Mouse (Mus musculus) thymus, postnatal 36 days (tissue): ENCODE data around the gene Fgfr2.

Source experiments
- DNase-seq, 2 experiments: peaks; one replicate each; pipeline ENCODE4 v3.0.0; 2022; ENCODE audit warnings: mixed read lengths in 2 of 2

Fgfr2 gene

GRCm38 (mm10) chr7:132276287-132276686 lies 846.9 kb downstream of the Fgfr2 start:
- DNase-seq = no peak

DNA sequence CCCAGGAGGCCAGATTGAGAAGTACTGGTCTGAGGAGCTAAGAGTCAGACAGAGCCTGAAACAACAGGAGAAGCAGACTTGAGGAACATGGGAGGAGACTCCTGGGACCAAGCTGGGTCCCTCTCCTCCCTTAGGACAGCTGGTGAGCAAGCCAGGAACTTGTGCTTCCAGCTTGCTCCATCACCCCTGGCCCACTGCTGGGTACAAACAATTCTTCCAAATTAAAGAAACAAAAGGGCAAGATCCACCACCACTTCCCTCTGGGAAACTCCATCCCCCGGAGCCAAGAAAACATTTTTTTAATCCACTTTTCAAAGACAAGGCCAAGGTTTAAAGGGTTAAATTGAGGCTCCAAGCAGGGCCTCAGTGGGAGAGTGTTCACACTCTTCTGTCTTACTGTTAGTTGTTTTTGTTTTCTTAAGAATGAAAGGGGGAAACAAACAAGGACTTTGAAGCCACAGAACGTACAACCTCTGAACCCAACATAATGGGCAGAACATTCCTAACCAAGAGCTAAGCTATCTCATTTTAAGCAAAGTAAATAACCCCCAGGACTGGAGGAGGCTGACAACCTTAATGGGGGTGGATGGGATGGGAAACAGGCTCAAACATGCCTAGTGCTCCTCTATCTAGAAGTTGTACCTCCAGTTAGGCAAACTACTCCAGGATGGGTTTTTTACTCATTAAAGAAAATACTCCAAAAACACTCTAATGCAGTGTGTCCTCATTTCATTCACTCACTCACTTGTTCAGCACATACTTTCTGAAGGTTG lies 849.2 kb downstream of the Fgfr2 start:
- no peak for DNase-seq

DNA sequence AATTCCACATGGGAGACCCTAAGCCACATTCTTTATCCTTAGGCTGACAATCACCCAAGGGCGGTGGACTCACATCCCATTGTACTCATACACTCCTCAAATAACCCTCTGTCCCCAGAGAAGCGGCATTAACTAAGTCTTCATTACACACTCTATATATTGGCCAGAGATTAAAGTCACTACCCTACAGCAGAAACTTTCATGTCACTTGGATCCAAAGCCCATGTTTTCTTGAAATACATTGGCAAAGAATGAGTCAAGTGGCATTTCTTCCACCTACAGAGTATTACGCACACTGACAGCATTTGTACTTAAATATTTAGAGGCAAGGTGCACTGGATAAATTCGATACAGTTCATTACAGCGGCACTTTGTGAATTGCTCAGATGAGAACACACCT lies 850.2 kb downstream of the Fgfr2 start:
- no peak for DNase-seq

- DNase-seq = no peak
These were observed 852.8 kb downstream of the Fgfr2 start for GRCm38 (mm10) chr7:132270364-132270763.

GRCm38 (mm10) chr7:132269661-132270060 lies 853.5 kb downstream of the Fgfr2 start:
- no peak for DNase-seq

- no peak for DNase-seq
These were observed 855.2 kb downstream of the Fgfr2 start for GRCm38 (mm10) chr7:132267721-132268498.

DNA sequence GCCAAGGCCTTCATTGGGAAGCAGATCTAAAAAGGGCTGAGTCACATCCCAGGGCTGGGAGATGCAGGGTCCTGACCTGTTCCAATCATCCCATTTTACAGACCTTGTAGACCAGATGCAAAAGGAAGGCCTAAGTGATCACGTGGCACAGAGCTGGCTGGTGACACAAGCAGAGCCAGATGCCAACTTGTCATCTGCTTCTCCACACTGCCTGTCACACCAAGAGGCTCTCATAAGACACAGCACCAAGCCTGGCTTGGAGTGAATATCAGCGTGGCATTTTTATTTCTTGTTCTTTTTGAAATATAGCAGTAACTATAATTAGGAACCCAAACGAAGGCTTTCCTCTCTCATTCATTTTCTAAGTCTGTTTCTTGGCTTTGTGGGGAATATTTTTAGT lies 858.4 kb downstream of the Fgfr2 start:
- no peak for DNase-seq

DNA sequence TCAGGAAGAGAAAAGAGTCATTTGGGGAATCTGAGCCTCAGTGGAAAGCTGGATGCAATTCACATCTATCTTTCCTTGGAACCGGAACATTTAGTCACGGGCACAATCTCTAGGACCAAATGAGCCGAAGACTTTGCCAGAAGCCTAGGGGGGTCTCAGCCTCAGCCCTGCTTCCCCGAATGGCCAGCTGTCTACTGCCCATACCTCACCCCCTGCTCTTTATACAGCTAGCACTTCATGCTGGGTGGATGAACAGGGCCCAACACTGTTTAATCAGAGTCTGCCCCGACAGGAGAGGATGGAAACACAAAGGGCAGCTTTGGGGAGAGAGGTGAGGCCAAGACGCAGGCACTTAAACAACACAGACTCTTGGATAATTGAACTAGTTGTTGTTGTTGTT lies 860.0 kb downstream of the Fgfr2 start:
- DNase-seq = no peak

DNA sequence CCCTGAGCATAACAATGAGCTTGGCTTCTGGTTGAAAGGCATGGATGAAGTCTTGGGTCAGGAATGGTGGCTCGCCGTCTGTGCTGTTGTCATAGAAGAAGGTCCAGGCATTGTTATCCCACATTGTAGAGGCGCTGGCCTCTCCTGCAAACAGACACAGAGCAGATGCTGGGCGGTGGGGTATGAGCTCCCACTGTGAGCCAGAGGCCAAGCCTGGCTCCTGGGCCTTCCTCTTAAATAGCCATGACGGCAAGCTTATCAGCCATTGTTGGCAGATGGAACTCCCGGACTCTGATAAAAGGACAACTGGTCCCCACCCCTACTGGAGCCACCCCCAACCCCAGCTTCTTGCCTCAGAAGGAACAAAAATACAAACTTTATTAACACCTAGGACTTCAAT lies 860.5 kb downstream of the Fgfr2 start:
- DNase-seq = no peak

DNA sequence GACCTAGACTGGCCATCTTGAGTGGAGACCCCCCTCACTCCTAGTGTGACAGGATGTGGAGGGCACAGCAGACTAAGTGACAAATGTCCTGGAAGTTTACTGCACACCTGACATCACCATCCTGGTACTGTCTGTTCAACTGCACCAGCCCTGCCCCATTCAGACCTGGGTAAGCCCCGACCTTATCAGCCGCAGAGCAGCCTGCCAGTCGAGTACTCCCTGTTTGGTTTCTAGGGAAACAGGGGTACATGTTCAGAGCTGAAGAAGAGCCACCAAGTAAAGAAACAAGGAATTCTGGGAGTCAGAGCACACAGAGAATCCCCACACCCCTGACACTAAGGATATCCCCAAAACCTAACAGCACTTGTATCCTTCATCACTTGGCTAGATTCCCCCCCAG lies 861.3 kb downstream of the Fgfr2 start:
- DNase-seq = no peak

DNA sequence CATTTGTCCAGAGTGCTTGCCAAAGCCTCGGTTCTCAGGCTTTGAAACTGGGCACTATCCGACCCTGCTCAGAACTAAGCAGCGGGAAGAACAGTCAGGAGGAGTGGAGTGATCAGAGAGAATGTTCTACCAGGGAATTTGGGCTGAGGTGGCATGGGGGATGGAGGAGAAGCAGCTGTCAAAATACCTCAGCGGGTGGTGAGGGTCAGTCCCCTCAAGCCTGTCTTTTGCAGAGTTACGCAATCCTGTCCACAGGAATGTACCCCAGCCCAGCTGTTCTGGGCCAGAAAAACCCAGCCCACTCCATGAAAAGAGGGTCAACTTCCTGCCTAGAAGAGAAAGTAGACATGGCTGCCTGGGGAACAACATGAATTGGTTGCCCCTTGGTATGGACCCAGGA lies 862.5 kb downstream of the Fgfr2 start:
- no peak for DNase-seq

DNA sequence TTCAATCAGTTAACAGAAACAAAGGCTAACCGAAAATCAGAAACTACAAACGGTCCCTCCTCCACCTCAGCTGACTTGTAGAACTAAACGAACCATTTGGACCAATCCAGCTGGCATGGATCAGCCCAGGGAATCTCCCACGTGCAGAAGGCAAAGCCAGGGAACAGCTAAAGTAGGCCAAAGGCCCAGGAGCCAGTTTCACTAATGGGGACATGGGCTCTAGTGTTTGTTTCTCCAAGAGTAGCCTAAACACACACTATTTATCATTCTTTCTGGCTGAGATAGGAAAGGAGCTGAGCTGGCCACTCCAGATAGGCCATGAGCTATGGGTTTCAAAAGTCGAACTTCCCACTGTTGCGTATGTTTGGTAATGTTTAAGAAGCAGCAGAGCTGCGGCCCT lies 864.3 kb downstream of the Fgfr2 start:
- no peak for DNase-seq

- DNase-seq = no peak
These were observed 864.9 kb downstream of the Fgfr2 start for GRCm38 (mm10) chr7:132258216-132258615.

- DNase-seq = no peak
These were observed 869.6 kb downstream of the Fgfr2 start for GRCm38 (mm10) chr7:132253513-132253912.

GRCm38 (mm10) chr7:132253078-132253477 lies 870.1 kb downstream of the Fgfr2 start:
- no peak for DNase-seq

DNA sequence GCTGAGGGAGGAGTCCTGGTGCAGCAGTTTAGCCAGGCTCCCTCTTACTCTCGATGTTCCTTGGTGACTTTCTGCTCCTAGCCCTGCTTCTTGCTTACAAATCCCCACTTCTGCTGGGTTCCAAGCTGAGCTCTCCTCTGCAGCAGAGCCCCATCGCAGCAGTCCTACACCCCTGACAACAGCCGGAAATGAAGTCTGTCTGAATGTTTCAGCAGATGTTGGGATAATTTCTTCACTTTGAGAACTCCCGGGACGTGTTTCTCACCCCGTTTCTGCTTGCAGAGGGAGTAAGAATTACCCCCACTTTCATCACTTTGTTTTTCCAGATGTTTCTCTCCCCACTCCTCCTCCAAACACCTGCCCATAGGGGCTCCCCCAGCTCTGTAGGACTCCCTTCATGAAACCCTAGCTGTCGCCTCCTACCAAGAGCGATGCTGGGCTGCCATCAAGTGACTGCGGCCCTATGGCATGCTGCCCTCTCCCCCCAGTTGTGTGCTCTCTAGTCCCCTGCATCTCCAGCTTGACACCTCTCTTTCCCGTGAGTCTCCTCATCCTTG lies 873.5 kb downstream of the Fgfr2 start:
- no peak for DNase-seq

- DNase-seq = no peak
These were observed 875.6 kb downstream of the Fgfr2 start for GRCm38 (mm10) chr7:132247567-132247966.

GRCm38 (mm10) chr7:132247091-132247490 lies 876.1 kb downstream of the Fgfr2 start:
- no peak for DNase-seq

DNA sequence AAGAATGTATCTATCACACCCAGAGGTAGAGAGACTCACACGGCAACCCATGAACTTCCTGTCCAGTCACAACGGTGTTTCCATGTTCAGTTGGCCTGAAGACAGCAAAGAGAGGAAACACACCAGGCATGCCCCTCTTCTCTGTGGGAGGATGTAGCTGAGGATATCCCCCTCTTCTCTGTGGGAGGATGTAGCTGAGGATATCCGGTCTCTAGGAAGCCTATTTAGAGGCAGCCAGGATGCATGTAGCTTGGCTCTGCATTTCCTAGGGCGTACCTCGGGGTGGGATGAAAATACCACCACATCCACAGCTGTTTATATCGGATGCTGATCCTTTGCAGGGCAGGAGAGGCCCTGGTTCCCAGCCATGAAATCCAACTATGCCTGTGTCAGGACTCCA lies 877.4 kb downstream of the Fgfr2 start:
- no peak for DNase-seq

DNA sequence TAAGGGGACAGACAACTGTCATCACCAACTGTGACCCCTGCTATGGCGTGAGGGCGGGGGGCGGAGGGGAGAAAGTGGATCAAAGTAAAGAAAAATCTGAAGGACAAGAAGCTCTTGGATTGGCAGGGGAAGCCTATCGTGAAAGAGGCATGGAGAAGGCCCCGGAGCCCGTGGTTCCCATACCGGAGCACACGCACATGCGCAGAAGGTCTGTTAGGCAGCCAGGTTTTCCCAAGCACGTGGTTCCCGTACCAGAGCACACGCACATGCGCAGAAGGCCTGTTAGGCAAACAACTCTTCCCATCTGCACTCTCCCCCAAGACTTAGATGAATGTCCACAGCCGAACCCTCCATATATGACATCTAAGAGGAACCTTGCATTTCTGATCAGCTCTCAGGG lies 878.5 kb downstream of the Fgfr2 start:
- no peak for DNase-seq

- no peak for DNase-seq
These were observed 879.9 kb downstream of the Fgfr2 start for GRCm38 (mm10) chr7:132243225-132243624.

- no peak for DNase-seq
These were observed 880.5 kb downstream of the Fgfr2 start for GRCm38 (mm10) chr7:132242617-132243141.

DNA sequence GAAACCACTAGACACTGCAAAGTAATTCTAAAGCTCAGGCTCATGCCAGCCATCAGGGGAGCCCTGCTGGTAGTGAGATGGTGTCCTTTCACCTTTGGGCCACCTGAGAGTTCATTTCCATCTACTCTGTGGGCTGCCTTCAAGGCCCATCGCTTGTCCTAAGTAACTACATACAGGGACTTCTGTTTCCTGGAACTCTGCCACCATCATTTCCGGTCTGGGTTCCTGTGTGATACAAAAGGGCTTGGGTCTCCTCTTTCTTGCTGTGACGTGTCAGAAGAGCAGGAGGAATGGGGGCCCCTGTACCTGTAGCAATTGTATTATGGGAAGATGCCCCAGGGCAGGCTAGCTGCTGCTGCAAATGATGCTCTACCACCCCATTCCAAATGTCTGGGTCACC lies 884.2 kb downstream of the Fgfr2 start:
- DNase-seq = no peak

DNA sequence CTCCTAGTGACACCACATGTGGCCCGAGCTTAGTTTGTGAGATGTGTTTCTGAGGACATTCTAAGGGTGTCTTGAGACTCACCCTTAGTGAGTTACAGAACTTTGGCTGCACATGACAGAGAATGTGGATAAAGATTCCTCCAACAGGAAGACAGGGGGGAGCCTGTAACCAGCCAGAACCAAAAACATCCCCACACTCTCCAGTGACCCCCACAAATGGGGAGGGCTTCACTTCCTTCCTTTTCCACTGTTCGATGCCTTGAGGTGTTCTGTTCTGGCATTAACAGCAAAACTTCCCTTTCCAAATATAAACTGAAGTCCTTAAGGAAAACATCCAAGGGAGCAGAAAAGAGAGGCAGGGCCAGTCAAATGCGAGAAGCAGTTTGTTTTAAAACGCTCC lies 886.0 kb downstream of the Fgfr2 start:
- DNase-seq = no peak
